Mouse (Mus musculus) central nervous system, embryonic 18 days (tissue): ENCODE results near the gene Kcnk1. TPM values are rescaled to one million over a fixed set of nuclear protein-coding genes. Genes with fewer than 3 reads are reported as not detected.

Experiments used
- polyA plus RNA-seq: library from polyadenylated mRNA; depleted of rRNA; stranded (reverse); fragments of >200 nt; gene quantifications from 2 replicates; pipeline ENCODE4 v1.2.3, GENCODE M21; 2012; rRNA removed

Kcnk1 gene
- 24.0 and 24.5 TPM in 2 replicates for polyA plus RNA-seq

DNA sequence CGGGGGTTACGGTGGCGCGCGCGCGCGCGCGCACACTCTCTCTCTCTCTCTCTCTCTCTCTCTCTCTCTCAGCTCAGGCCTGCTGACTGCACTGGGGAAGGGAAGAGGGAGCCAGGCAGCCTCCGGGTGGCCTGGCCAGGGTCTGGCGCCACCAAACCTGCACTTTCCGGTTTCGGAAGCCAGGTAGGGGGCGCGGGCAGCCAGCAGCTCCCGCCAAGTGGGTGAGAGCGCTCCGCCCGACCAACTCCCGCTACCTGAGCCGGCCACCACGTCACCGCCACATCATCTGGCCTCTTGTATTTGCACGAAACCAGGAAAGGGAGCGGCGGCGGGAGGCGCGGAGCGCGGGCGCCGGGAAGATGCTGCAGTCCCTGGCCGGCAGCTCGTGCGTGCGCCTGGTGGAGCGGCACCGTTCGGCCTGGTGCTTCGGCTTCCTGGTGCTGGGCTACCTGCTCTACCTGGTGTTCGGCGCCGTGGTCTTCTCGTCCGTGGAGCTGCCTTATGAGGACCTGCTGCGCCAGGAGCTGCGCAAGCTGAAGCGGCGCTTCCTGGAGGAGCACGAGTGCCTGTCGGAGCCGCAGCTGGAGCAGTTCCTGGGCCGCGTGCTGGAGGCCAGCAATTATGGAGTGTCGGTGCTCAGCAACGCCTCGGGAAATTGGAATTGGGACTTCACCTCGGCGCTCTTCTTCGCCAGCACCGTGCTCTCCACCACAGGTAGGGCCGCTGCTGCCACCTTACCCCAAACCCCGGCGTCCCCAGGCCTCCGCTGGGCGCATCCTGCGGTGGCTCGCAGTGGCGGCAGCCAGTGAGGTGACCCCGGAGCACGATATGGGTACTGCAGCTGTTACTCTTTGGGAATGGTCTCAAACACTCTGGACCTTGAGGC is at the start of gene Kcnk1:
TSS of gene Kcnk1 (plus strand) at position 70 of the 886 bp plus-strand sequence.

Other genes starting within 250 kb of the Kcnk1 start
- 14.5 and 16.1 TPM in 2 replicates for gene Pcnx2, start 96.9 kb upstream of the Kcnk1 start, polyA plus RNA-seq
- 1.5 and 1.6 TPM in 2 replicates for gene Map3k21, start 84.7 kb upstream of the Kcnk1 start, polyA plus RNA-seq